Mouse (Mus musculus): Measurements from ENCODE around the gene Il4ra. TPM values are rescaled to one million over a fixed set of nuclear protein-coding genes. Genes with fewer than 3 reads are reported as not detected.

The Il4ra gene
- polyA plus RNA-seq, 1 experiment = 22.7 TPM

DNA sequence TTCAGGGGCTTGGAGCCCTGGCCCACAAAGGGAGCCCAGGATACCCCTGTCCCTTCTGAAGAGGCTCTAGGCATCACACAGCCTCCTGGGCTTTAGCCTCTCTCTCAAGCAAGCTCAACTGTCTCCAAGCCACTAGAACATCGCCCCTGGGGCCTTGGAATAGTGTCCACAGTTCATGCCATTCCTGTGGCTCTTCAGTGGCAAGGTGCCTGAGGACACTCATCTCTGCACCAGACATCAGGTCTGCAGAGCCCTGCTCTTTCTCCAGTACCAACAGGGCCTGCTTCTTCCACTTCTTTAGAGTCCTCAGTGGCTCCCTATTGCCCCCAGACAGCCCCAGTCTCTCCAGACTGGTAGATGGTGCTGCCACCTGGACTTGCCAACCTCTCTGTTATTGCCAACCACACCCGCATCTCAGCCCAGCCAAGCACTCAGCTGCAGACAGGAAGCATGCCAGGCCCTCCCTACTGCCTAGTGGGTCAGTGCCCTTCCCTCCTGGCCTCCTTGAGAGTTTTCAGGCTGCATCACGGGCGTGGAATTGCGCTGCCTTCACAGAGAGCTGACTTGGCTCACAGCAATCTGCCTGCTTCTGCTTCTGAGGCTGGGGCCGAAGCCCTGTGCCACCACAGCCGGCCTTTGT, 8.3 kb downstream of the Il4ra start:
- peaks cover 41% of the 10 kb centered on the region for H3K79me3 ChIP-seq (ENCODE audit: low read depth)
- TF ChIP-seq CEBPB (IDR thresholded peaks at IDR 0.05; ENCODE audit: low read depth) = no peak
- no peak for TF ChIP-seq FOSL1 (IDR thresholded peaks at IDR 0.05; ENCODE audit: insufficient read depth, low read length, poor library complexity, severe bottlenecking)
- no peak for TF ChIP-seq MYOD1 (IDR thresholded peaks at IDR 0.05; ENCODE audit: control insufficient read depth, insufficient read length, low read depth)
- TF ChIP-seq USF1 (IDR thresholded peaks at IDR 0.05; ENCODE audit: low read depth) = no peak
- no peak for TF ChIP-seq MYOG (IDR thresholded peaks at IDR 0.05; ENCODE audit: control insufficient read depth, extremely low read depth, insufficient read length)
- no peak for TF ChIP-seq MAX (IDR thresholded peaks at IDR 0.05)
- no peak for TF ChIP-seq CTCF (IDR thresholded peaks at IDR 0.05; ENCODE audit: control insufficient read depth, insufficient read depth, insufficient read length)

DNA sequence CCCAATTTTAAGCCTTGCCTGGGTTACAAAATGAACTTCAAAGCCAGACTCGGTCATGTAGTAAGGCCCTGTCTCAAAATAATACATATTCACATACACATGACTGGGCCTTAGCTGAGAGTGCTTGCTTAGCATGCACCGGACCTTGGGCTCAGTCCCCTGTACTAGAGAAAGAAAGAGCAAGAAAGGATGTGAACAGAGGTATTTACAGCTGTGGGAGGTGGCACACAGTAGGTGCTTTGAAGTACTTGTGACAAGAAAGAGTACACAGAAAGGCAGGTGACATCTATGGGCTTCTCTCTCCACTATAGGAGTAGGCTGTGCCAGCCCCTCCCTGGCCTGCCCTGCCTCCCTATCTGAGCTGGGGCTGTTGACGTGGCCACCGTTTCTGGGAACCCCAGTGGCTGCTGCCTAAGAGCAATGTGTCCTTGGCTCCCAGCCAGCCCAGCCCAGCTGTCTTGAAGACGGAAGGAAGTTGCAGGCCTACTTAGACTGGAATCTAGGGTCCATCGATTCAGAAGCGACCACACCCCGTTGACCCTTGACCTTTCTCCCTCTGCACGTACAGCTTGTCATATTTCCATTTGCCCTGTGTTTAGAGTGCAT, 9.3 kb downstream of the Il4ra start:
- H3K79me2 ChIP-seq (ENCODE audit: control insufficient read depth, insufficient read depth) = peaks cover 70% of the 10 kb centered on the region
- TF ChIP-seq MYOG (IDR thresholded peaks at IDR 0.05; ENCODE audit: control insufficient read depth, extremely low read depth, insufficient read length) (no peak), USF1 (IDR thresholded peaks at IDR 0.05; ENCODE audit: low read depth) (no peak), CTCF (IDR thresholded peaks at IDR 0.05; ENCODE audit: control insufficient read depth, insufficient read depth, insufficient read length) (no peak), CEBPB (IDR thresholded peaks at IDR 0.05; ENCODE audit: low read depth) (no peak), MAX (IDR thresholded peaks at IDR 0.05) (no peak), FOSL1 (IDR thresholded peaks at IDR 0.05; ENCODE audit: insufficient read depth, low read length, poor library complexity, severe bottlenecking) (no peak), MYOD1 (IDR thresholded peaks at IDR 0.05; ENCODE audit: control insufficient read depth, insufficient read length, low read depth) (no peak)

More for the DNA sequence above, 8.3 kb downstream of the Il4ra start:
- Histone ChIP-seq H3K27me3 (ENCODE audit: control insufficient read depth, insufficient read depth, insufficient read length) (no peaks in the 10 kb centered on the region), H3K79me2 (ENCODE audit: control insufficient read depth, insufficient read depth) (peaks cover 79% of the 10 kb centered on the region), H3K4me3 (ENCODE audit: insufficient read depth, poor library complexity, severe bottlenecking) (no peak overlapping the region), H3ac (ENCODE audit: control insufficient read depth, insufficient read length, low read depth) (no peak overlapping the region), H3K36me3 (ENCODE audit: control insufficient read depth, insufficient read depth) (peaks cover 6% of the 10 kb centered on the region)

DNA sequence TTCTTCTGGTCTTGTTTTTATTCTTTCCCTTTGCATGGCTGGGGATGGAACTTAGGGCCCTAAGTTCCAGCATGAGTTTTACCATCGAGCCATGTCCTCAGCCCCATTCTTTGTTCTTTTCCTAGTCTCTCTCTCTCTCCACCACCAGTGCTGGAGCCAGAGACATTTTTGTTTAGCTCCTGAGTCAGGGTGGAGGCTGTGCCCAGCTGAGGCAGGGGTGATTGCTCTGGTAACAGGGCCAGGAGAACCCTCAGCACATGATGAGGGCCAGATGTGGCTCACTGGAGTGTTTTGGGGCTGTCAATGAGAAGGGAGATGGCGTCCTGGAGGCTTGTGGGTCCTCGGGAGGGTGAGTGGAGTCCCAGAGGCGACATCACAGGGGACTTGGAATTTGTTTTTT, 10.5 kb downstream of the Il4ra start:
- TF ChIP-seq CTCF (IDR thresholded peaks at IDR 0.05; ENCODE audit: control insufficient read depth, insufficient read depth, insufficient read length) = no peak
- no peak for TF ChIP-seq USF1 (IDR thresholded peaks at IDR 0.05; ENCODE audit: low read depth)
- no peak for TF ChIP-seq MYOG (IDR thresholded peaks at IDR 0.05; ENCODE audit: control insufficient read depth, extremely low read depth, insufficient read length)
- no peak for TF ChIP-seq FOSL1 (IDR thresholded peaks at IDR 0.05; ENCODE audit: insufficient read depth, low read length, poor library complexity, severe bottlenecking)
- no peak for TF ChIP-seq CEBPB (IDR thresholded peaks at IDR 0.05; ENCODE audit: low read depth)
- no peak for TF ChIP-seq MAX (IDR thresholded peaks at IDR 0.05)
- no peak for TF ChIP-seq MYOD1 (IDR thresholded peaks at IDR 0.05; ENCODE audit: control insufficient read depth, insufficient read length, low read depth)
- peaks cover 58% of the 10 kb centered on the region for H3K79me2 ChIP-seq (ENCODE audit: control insufficient read depth, insufficient read depth)
- H3K36me3 ChIP-seq (ENCODE audit: control insufficient read depth, insufficient read depth) = peaks cover 13% of the 10 kb centered on the region
- no peaks in the 10 kb centered on the region for H3K27me3 ChIP-seq (ENCODE audit: control insufficient read depth, insufficient read depth, insufficient read length)
- H3K79me3 ChIP-seq (ENCODE audit: low read depth) = peaks cover 25% of the 10 kb centered on the region
- H3ac ChIP-seq (ENCODE audit: control insufficient read depth, insufficient read length, low read depth) = no peak overlapping the region
- H3K4me3 ChIP-seq (ENCODE audit: insufficient read depth, poor library complexity, severe bottlenecking) = no peak overlapping the region

More for the DNA sequence above, 9.3 kb downstream of the Il4ra start:
- Histone ChIP-seq H3K79me3 (ENCODE audit: low read depth) (peaks cover 36% of the 10 kb centered on the region), H3K36me3 (ENCODE audit: control insufficient read depth, insufficient read depth) (peaks cover 7% of the 10 kb centered on the region), H3K27me3 (ENCODE audit: control insufficient read depth, insufficient read depth, insufficient read length) (no peaks in the 10 kb centered on the region), H3ac (ENCODE audit: control insufficient read depth, insufficient read length, low read depth) (no peak overlapping the region), H3K4me3 (ENCODE audit: insufficient read depth, poor library complexity, severe bottlenecking) (no peak overlapping the region)

DNA sequence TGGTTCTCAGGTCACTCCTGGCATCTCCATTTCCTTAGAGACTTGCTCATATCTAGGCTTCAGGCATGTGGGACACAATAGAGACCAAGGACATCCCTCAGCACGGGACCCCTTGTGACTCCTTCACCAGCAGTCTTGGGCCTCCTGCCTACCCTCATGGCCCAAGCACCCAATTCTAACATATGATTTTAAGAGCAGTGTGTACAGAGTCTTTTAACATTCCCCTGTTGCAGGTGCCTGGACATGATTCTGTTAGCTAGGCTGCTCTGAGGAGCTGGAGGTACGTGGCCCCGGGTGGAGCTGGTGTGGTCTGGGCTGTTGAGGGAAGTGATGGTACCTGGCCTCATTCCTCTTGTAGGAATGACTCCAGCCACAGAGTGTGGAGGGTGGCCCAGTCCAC, 11.2 kb downstream of the Il4ra start:
- peaks cover 51% of the 10 kb centered on the region for H3K79me2 ChIP-seq (ENCODE audit: control insufficient read depth, insufficient read depth)
- H3K27me3 ChIP-seq (ENCODE audit: control insufficient read depth, insufficient read depth, insufficient read length) = no peaks in the 10 kb centered on the region
- H3K4me3 ChIP-seq (ENCODE audit: insufficient read depth, poor library complexity, severe bottlenecking) = no peak overlapping the region
- no peak for TF ChIP-seq MAX (IDR thresholded peaks at IDR 0.05)
- TF ChIP-seq USF1 (IDR thresholded peaks at IDR 0.05; ENCODE audit: low read depth) = no peak
- no peak for TF ChIP-seq MYOG (IDR thresholded peaks at IDR 0.05; ENCODE audit: control insufficient read depth, extremely low read depth, insufficient read length)
- no peak for TF ChIP-seq CEBPB (IDR thresholded peaks at IDR 0.05; ENCODE audit: low read depth)
- TF ChIP-seq CTCF (IDR thresholded peaks at IDR 0.05; ENCODE audit: control insufficient read depth, insufficient read depth, insufficient read length) = no peak
- TF ChIP-seq MYOD1 (IDR thresholded peaks at IDR 0.05; ENCODE audit: control insufficient read depth, insufficient read length, low read depth) = no peak
- TF ChIP-seq FOSL1 (IDR thresholded peaks at IDR 0.05; ENCODE audit: insufficient read depth, low read length, poor library complexity, severe bottlenecking) = no peak
- H3K79me3 ChIP-seq (ENCODE audit: low read depth) = peaks cover 19% of the 10 kb centered on the region
- H3ac ChIP-seq (ENCODE audit: control insufficient read depth, insufficient read length, low read depth) = no peak overlapping the region
- H3K36me3 ChIP-seq (ENCODE audit: control insufficient read depth, insufficient read depth) = peaks cover 18% of the 10 kb centered on the region

DNA sequence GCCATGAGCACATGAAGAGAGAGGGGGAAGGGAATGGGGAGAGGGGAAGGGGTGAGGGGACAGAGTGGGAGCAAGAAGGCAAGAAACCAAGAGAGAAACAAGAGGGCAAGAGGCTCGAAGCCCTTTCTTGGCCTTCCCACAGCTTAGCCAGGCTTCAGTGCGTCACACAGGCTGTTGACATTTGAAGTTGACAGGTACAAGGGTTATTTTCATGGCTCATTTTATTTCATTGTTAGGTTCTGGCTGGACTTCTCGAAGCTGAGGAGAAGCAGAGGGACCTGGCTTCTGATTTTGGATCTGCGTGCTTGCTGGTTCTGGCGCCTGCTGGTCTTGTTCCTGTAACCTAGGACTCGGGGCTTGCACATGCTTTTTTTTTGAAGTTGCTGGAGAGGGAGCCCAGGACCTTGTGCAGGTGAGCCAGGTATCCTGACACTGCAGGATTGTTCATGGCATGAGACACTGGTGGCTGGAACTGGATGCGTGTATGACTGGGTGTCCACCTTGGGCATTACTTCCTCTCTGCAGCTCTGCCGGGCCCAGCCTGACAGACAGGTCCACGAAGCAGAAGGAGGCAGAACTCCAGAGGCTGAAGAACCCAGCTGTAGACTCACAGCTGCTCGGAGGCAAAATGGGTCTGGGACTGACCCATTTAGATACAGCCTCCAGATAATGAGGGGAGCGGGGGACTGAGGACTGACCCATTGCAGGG, 12.6 kb downstream of the Il4ra start:
- Histone ChIP-seq H3K4me3 (ENCODE audit: insufficient read depth, poor library complexity, severe bottlenecking) (no peak overlapping the region), H3K27me3 (ENCODE audit: control insufficient read depth, insufficient read depth, insufficient read length) (no peaks in the 10 kb centered on the region), H3ac (ENCODE audit: control insufficient read depth, insufficient read length, low read depth) (no peak overlapping the region), H3K79me3 (ENCODE audit: low read depth) (peaks cover 15% of the 10 kb centered on the region), H3K79me2 (ENCODE audit: control insufficient read depth, insufficient read depth) (peaks cover 37% of the 10 kb centered on the region), H3K36me3 (ENCODE audit: control insufficient read depth, insufficient read depth) (peaks cover 32% of the 10 kb centered on the region)
- no peak for TF ChIP-seq CTCF (IDR thresholded peaks at IDR 0.05; ENCODE audit: control insufficient read depth, insufficient read depth, insufficient read length)
- no peak for TF ChIP-seq USF1 (IDR thresholded peaks at IDR 0.05; ENCODE audit: low read depth)
- TF ChIP-seq MYOG (IDR thresholded peaks at IDR 0.05; ENCODE audit: control insufficient read depth, extremely low read depth, insufficient read length) = no peak
- TF ChIP-seq MAX (IDR thresholded peaks at IDR 0.05) = no peak
- no peak for TF ChIP-seq CEBPB (IDR thresholded peaks at IDR 0.05; ENCODE audit: low read depth)
- TF ChIP-seq MYOD1 (IDR thresholded peaks at IDR 0.05; ENCODE audit: control insufficient read depth, insufficient read length, low read depth) = no peak
- TF ChIP-seq FOSL1 (IDR thresholded peaks at IDR 0.05; ENCODE audit: insufficient read depth, low read length, poor library complexity, severe bottlenecking) = no peak
